Mouse (Mus musculus) right cerebral cortex, postnatal 25 days (tissue): ENCODE results near the gene Emilin3.

Experiments used
- DNase-seq: peaks from one replicate; pipeline ENCODE4 v3.0.0; 2022

Gene Emilin3

GRCm38 (mm10) chr2:160871310-160871709, 40.8 kb downstream of the Emilin3 start:
- no peak for DNase-seq

GRCm38 (mm10) chr2:160869446-160869845, 42.7 kb downstream of the Emilin3 start:
- DNase-seq, result no peak

GRCm38 (mm10) chr2:160865266-160865665, 46.9 kb downstream of the Emilin3 start:
- DNase-seq, result no peak

GRCm38 (mm10) chr2:160864112-160864511, 48.0 kb downstream of the Emilin3 start:
- no peak for DNase-seq

GRCm38 (mm10) chr2:160860363-160860762, 51.8 kb downstream of the Emilin3 start:
- no peak for DNase-seq
